Mouse (Mus musculus) mouse embryonic stem cell (cell line): ENCODE results near the gene Mrpl34.

Experiments
- in situ Hi-C, 2 experiments: fragments of 300-500 bp; cut with MboI; formaldehyde crosslinking; loops; 1 replicate in 1 of 2; 3 replicates in 1 of 2; pipeline ENCODE4 v1.14.3; 2019 to 2020; ENCODE audit warnings: low sequenced_read_pairs in 2 of 2, low pct_unique_long_range_greater_than_20kb in 1 of 2, mixed read lengths in 1 of 2; ENCODE audit not compliant: unreplicated experiment in 1 of 2

Mrpl34 gene

DNA sequence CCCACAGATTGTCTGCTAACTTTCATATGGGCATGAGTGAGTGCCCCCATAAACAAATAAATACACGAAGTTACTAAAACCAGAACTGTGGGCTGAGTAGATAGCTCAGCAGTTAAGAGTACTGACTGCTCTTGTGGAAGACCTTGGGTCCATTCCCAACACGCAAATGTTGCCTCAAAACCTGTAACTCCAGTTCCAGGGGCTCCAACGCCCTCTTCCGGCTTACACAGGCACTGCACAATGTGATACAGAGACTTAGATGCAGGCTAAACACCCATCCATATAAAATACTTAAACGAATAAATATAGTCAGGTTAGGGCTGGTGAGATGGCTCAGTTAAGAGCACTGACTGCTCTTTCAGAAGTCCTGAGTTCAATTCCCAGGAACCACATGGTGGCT, 50.3 kb downstream of the Mrpl34 start:
- in situ Hi-C loops = no loop called here
